Mouse (Mus musculus) cortical plate, adult 2 months (tissue): ENCODE measurements at regions not wholly inside any gene's neighbourhood (a gene's known extent, or its start where the extent isn't known, plus 50 kb on each side); places are given as distances from the start of the nearest gene placed in this dataset.

Source experiments
- CTCF ChIP-seq: fragments of 200-500 bp; IDR thresholded peaks from 2 replicates; pipeline ENCODE4 v1.5.1; 2011; ENCODE audit warnings: mild to moderate bottlenecking, control low read depth, low read length; ENCODE audit not compliant: insufficient read depth; ENCODE audit errors: extremely low read depth
- POLR2A ChIP-seq: fragments of 200-500 bp; IDR thresholded peaks from 2 replicates; pipeline ENCODE4 v1.6.1; 2011; ENCODE audit warnings: mild to moderate bottlenecking, low read length, control low read depth; ENCODE audit not compliant: insufficient read depth; ENCODE audit errors: extremely low read depth

DNA sequence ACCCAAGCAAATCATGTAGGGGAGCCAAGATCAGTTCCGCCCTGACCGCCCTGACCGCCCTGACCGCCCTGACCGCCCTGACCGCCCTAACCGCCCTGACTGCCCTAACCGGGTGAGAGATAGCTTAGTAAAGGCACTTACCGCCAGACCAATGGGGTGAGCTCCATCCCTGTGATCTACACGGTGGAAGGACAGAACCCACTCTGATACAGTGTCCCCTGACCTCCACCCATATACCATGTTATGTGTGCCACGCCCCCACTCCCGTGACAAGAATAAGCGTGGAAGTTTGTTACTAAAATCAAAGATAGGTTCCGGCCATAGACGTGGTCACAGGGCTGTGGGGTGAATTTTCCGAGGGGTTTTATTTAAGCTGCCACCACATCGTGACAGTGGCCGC is 78.6 kb upstream of the Zfp64 start:
- TF ChIP-seq CTCF (no peak), POLR2A (no peak)
